Mouse (Mus musculus) forebrain, embryonic 15.5 days (tissue): Measurements from ENCODE around the gene Snx19. TPM values are rescaled to one million over a fixed set of nuclear protein-coding genes. Genes with fewer than 3 reads are reported as not detected.

Experiments
- ATAC-seq: fragments of 200-750 bp; cut with Nextera tagmentation; replicated peaks from 2 replicates; pipeline ENCODE4 v1.8.0; 2017; ENCODE audit warnings: mild to moderate bottlenecking, moderate TSS enrichment, moderate library complexity
- H3K27ac ChIP-seq: fragments of 300-500 bp; sonication (generic); replicated peaks from 2 replicates; pipeline ENCODE4 v1.5.1; 2015; ENCODE audit warnings: mild to moderate bottlenecking, inconsistent platforms
- H3K27me3 ChIP-seq: fragments of 300-500 bp; sonication (generic); 2 replicates; pipeline ENCODE4 v1.6.1; 2015; ENCODE audit warnings: inconsistent platforms
- H3K36me3 ChIP-seq: fragments of 300-500 bp; sonication (generic); 2 replicates; pipeline ENCODE4 v1.6.1; 2015; ENCODE audit warnings: mild to moderate bottlenecking, inconsistent platforms
- H3K4me1 ChIP-seq: fragments of 300-500 bp; sonication (generic); 2 replicates; pipeline ENCODE4 v1.6.1; 2015; ENCODE audit warnings: inconsistent platforms
- H3K4me2 ChIP-seq: fragments of 300-500 bp; sonication (generic); replicated peaks from 2 replicates; pipeline ENCODE4 v1.6.1; 2015; ENCODE audit warnings: mild to moderate bottlenecking, inconsistent platforms
- H3K4me3 ChIP-seq: fragments of 300-500 bp; sonication (generic); 2 replicates; pipeline ENCODE4 v1.5.1; 2015; ENCODE audit warnings: mild to moderate bottlenecking, inconsistent platforms
- H3K9ac ChIP-seq: fragments of 300-500 bp; sonication (generic); replicated peaks from 2 replicates; pipeline ENCODE4 v1.6.1; 2015; ENCODE audit warnings: mild to moderate bottlenecking, inconsistent platforms
- H3K9me3 ChIP-seq: fragments of 300-500 bp; sonication (generic); 2 replicates; pipeline ENCODE4 v1.6.1; 2016; ENCODE audit warnings: inconsistent platforms
- WGBS: fragments of 180-500 bp; shearing (Covaris S2); methylation state at CpG from one replicate; pipeline ENCODE4 v1.1.7; 2015; ENCODE audit warnings: mixed read lengths; 5-methylcytosine and 5-hydroxymethylcytosine counted together
- polyA plus RNA-seq: library from polyadenylated mRNA; unstranded; fragments of >200 nt; fragmentation: Nextera tagmentation; extraction: Ambion mirVana; gene quantifications from 2 replicates; pipeline ENCODE4 v1.2.1, GENCODE M21; 2015

Gene Snx19
- polyA plus RNA-seq, 1 experiment from 2014 or later: 20.7 TPM

- H3K4me2 ChIP-seq: no peak overlapping the region
Measured at GRCm38 (mm10) chr9:30488384-30488783, 61.5 kb downstream of the Snx19 start.

GRCm38 (mm10) chr9:30494446-30494845 is 67.5 kb downstream of the Snx19 start:
- H3K4me3 ChIP-seq: no peak overlapping the region
- H3K27me3 ChIP-seq: no peaks in the 10 kb centered on the region
- no peak for ATAC-seq
- no peaks in the 10 kb centered on the region for H3K36me3 ChIP-seq
- H3K27ac ChIP-seq: no peak overlapping the region
- 96% methylated on average over 2 of the region's 2 CpGs for WGBS
- no peaks in the 10 kb centered on the region for H3K9me3 ChIP-seq
- no peaks in the 10 kb centered on the region for H3K4me1 ChIP-seq
- no peak overlapping the region for H3K4me2 ChIP-seq
- H3K9ac ChIP-seq: no peak overlapping the region

More at GRCm38 (mm10) chr9:30488384-30488783, 61.5 kb downstream of the Snx19 start:
- no peaks in the 10 kb centered on the region for H3K4me1 ChIP-seq
- H3K4me3 ChIP-seq: no peak overlapping the region
- H3K9me3 ChIP-seq: no peaks in the 10 kb centered on the region
- 93% methylated on average over 1 of the region's 1 CpGs for WGBS
- no peak for ATAC-seq
- H3K9ac ChIP-seq: no peak overlapping the region
- H3K27me3 ChIP-seq: no peaks in the 10 kb centered on the region
- H3K36me3 ChIP-seq: no peaks in the 10 kb centered on the region
- no peak overlapping the region for H3K27ac ChIP-seq

GRCm38 (mm10) chr9:30508966-30509365 is 82.1 kb downstream of the Snx19 start:
- H3K9ac ChIP-seq: no peak overlapping the region
- WGBS: 78% methylated on average over 5 of the region's 5 CpGs
- no peak for ATAC-seq
- no peak overlapping the region for H3K27ac ChIP-seq
- no peaks in the 10 kb centered on the region for H3K36me3 ChIP-seq
- no peaks in the 10 kb centered on the region for H3K27me3 ChIP-seq
- H3K9me3 ChIP-seq: no peaks in the 10 kb centered on the region
- no peak overlapping the region for H3K4me2 ChIP-seq
- no peaks in the 10 kb centered on the region for H3K4me1 ChIP-seq
- H3K4me3 ChIP-seq: no peak overlapping the region

- H3K4me2 ChIP-seq: no peak overlapping the region
- peaks cover 3% of the 10 kb centered on the region; the same call in 1 of the 2 replicates for H3K4me1 ChIP-seq
- H3K36me3 ChIP-seq: no peaks in the 10 kb centered on the region
- no peaks in the 10 kb centered on the region for H3K9me3 ChIP-seq
- no peak overlapping the region for H3K9ac ChIP-seq
- H3K27ac ChIP-seq: no peak overlapping the region
- H3K27me3 ChIP-seq: no peaks in the 10 kb centered on the region
- ATAC-seq: no peak
- no peak overlapping the region for H3K4me3 ChIP-seq
Measured at GRCm38 (mm10) chr9:30515953-30516352, 89.0 kb downstream of the Snx19 start.
